Mouse (Mus musculus) forebrain, postnatal 0 days (tissue): Measurements from ENCODE around the gene Fam3c. TPM values are rescaled to one million over a fixed set of nuclear protein-coding genes. Genes with fewer than 3 reads are reported as not detected.

Experiments used
- ATAC-seq: fragments of 200-750 bp; cut with Nextera tagmentation; 2 replicates; pipeline ENCODE4 v1.8.0; 2017; ENCODE audit warnings: mild to moderate bottlenecking, moderate library complexity
- DNase-seq: peaks from one replicate; pipeline ENCODE4 v3.0.0-alpha.2; 2015
- H3K27ac ChIP-seq: fragments of 300-500 bp; sonication (generic); 2 replicates; pipeline ENCODE4 v1.5.1; 2014; ENCODE audit warnings: low read depth, mild to moderate bottlenecking, antibody characterized with exemption, low read length, moderate library complexity, mixed read lengths
- H3K27me3 ChIP-seq: fragments of 300-500 bp; sonication (generic); 2 replicates; pipeline ENCODE4 v1.6.1; 2014; ENCODE audit warnings: mild to moderate bottlenecking, low read length, mixed read lengths; ENCODE audit not compliant: insufficient read depth
- H3K36me3 ChIP-seq: fragments of 300-500 bp; sonication (generic); 2 replicates; pipeline ENCODE4 v1.6.1; 2014; ENCODE audit warnings: mild to moderate bottlenecking, moderate library complexity; ENCODE audit not compliant: insufficient read depth
- H3K4me1 ChIP-seq: fragments of 300-500 bp; sonication (generic); 2 replicates; pipeline ENCODE4 v1.6.1; 2014; ENCODE audit warnings: antibody characterized with exemption; ENCODE audit not compliant: insufficient read depth
- H3K4me2 ChIP-seq: fragments of 300-500 bp; sonication (generic); 2 replicates; pipeline ENCODE4 v1.6.1; 2014; ENCODE audit warnings: low read depth, mild to moderate bottlenecking, moderate library complexity
- H3K4me3 ChIP-seq: fragments of 300-500 bp; sonication (generic); 2 replicates; pipeline ENCODE4 v1.5.1; 2014; ENCODE audit warnings: low read depth, low read length, mixed read lengths
- H3K9ac ChIP-seq: fragments of 300-500 bp; sonication (generic); 2 replicates; pipeline ENCODE4 v1.6.1; 2014; ENCODE audit warnings: mild to moderate bottlenecking
- H3K9me3 ChIP-seq: fragments of 300-500 bp; sonication (generic); 2 replicates; pipeline ENCODE4 v1.6.1; 2016; ENCODE audit warnings: low read length
- CTCF ChIP-seq: sonication (generic); IDR thresholded peaks from 2 replicates; pipeline ENCODE4 v1.5.1; 2016; ENCODE audit warnings: antibody characterized with exemption, control low read depth, low read depth
- WGBS: fragments of 180-500 bp; shearing (Covaris S2); extraction: QIAGEN DNeasy Blood & Tissue Kit; methylation state at CpG from one replicate; pipeline ENCODE4 v1.1.7; 2014; 5-methylcytosine and 5-hydroxymethylcytosine counted together
- polyA plus RNA-seq: library from polyadenylated mRNA; unstranded; fragments of >200 nt; fragmentation: Nextera tagmentation; extraction: Ambion mirVana; gene quantifications from 2 replicates; pipeline ENCODE4 v1.2.1, GENCODE M21; 2015
- total RNA-seq: library from RNA; depleted of rRNA; stranded (reverse); fragments of >200 nt; gene quantifications from 2 replicates; pipeline ENCODE4 v1.2.3, GENCODE M21; 2014

Gene Fam3c
- total and polyA plus RNA-seq, 2 experiments from 2014 or later: 49.7 to 98.9 TPM

DNA sequence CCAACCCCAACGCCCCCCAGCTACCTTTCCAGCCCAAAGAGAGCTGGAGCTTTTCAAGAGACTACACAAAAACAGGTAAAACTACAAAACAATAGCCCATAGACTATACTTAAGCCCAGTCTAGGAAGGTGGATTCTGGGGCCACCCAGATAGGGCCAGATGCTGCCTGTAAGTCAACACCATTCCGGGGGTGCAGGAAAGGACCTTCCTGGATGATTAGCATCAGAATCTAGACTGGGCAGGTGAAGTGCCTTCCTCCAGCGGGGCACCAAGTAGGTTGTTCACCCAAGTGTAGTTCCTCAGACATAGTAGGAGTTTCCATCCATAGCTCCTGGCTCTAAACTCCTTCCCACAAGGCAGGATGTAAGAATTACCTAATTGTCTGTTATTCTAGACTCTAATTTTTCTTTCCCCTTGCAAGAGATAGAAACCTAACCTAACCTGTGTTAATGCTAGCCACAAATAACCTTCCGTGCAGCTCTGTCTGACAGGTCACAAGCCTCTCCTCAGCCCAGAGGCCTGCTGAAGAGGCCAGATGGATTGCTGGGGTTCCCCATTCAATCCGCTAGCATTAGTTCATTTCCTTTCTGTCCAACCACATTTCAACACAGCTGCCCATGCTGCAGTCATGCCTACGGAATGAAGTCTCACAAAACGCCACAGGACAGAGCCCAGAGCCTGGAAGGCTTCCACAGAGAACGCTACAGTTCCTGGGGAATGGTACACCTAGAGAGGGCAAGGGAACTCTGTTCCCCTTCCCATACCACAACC is 8.7 kb downstream of the Fam3c start:
- Histone ChIP-seq H3K27me3 (no peaks in the 10 kb centered on the region), H3K4me1 (no peaks in the 10 kb centered on the region), H3K36me3 (no peaks in the 10 kb centered on the region), H3K9ac (no peak overlapping the region), H3K9me3 (no peaks in the 10 kb centered on the region), H3K27ac (no peak overlapping the region), H3K4me2 (no peak overlapping the region), H3K4me3 (no peak overlapping the region)
- ATAC-seq (no peak), DNase-seq (no peak)
- TF ChIP-seq CTCF: no peak
- 79% methylated on average over 8 of the region's 8 CpGs for WGBS

DNA sequence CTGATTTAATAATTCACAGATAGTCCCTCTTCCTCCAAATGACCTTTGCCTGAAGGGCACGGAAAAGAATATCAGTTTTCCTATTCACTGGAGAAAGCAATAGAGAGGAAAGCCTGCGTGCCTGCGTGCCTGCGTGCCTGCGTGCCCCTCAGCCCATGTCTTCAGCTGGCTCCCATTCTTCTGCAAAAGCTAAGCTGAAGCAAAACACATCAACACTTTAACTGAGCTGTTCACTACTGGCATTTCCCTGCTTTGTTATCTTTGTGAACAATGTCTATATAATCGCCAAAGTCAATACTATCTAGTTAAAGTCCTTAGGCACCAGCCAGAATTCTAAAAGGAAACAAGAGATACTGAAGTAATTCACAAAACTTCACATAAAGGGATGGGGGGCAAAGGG is 11.6 kb downstream of the Fam3c start:
- no peak overlapping the region for H3K4me2 ChIP-seq
- H3K9ac ChIP-seq: no peak overlapping the region
- 51% methylated on average over 6 of the region's 6 CpGs for WGBS
- TF ChIP-seq CTCF: no peak
- ATAC-seq (no peak), DNase-seq (no peak)
- H3K27ac ChIP-seq: no peak overlapping the region; the same call in 1 of the 2 replicates
- H3K4me3 ChIP-seq: no peak overlapping the region
- H3K9me3 ChIP-seq: no peaks in the 10 kb centered on the region
- 0 out of 2 replicates have a peak, but pooled peaks cover 4% of the 10 kb centered on the region for H3K36me3 ChIP-seq
- H3K4me1 ChIP-seq: no peaks in the 10 kb centered on the region
- no peaks in the 10 kb centered on the region for H3K27me3 ChIP-seq

DNA sequence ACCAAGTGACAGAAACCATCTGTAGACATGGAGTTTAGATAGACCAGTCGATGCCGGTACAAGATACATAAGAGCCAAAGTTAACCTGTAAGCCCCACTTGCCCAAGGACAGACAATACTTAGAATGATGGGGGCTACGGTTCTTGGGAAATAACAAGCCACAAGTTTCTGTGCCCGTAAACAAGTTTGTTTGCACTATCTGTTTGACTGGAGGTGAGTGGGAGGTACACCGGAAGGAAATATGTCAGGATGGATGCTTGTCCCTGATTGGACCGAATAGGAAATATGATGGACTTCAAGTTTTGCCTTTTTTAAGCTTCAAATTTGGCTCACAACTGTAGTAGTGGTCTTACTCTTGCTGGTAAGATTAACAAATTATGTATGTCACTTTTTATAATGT is 12.3 kb downstream of the Fam3c start:
- no peak for DNase-seq
- no peak overlapping the region for H3K4me3 ChIP-seq
- H3K4me1 ChIP-seq: no peaks in the 10 kb centered on the region
- 96% methylated on average over 6 of the region's 6 CpGs for WGBS
- H3K27ac ChIP-seq: no peak overlapping the region
- H3K9ac ChIP-seq: no peak overlapping the region
- no peaks in the 10 kb centered on the region for H3K27me3 ChIP-seq
- ATAC-seq: no peak
- TF ChIP-seq CTCF: no peak
- no peak overlapping the region for H3K4me2 ChIP-seq
- H3K9me3 ChIP-seq: 0 out of 2 replicates have a peak, but pooled peaks cover 1% of the 10 kb centered on the region
- 0 out of 2 replicates have a peak, but pooled peaks cover 4% of the 10 kb centered on the region for H3K36me3 ChIP-seq

DNA sequence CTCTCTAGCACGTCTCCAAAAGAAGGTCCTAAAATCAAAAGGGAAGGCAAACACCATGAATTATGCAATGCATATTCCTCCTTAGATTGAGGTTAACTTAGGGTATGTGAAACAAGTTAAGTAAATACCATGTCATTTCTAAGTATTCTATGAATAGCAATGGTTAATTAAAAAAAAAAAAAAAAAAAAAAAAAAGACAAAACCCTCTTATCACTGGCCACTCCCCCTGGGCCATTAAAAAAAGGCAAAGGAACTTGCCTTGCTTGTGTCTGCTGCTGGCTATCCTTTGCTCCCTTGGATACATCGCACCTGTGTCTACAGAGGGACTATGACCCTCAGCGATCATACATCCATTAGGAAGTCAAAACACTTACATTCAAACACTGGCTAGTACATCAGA is 12.8 kb downstream of the Fam3c start:
- no peak for TF ChIP-seq CTCF
- WGBS: 94% methylated on average over 3 of the region's 3 CpGs
- Histone ChIP-seq H3K4me2 (no peak overlapping the region), H3K4me3 (no peak overlapping the region), H3K36me3 (0 out of 2 replicates have a peak, but pooled peaks cover 4% of the 10 kb centered on the region), H3K9ac (no peak overlapping the region), H3K9me3 (0 out of 2 replicates have a peak, but pooled peaks cover 3% of the 10 kb centered on the region), H3K27me3 (no peaks in the 10 kb centered on the region), H3K4me1 (no peaks in the 10 kb centered on the region), H3K27ac (no peak overlapping the region)
- ATAC-seq (no peak), DNase-seq (no peak)

DNA sequence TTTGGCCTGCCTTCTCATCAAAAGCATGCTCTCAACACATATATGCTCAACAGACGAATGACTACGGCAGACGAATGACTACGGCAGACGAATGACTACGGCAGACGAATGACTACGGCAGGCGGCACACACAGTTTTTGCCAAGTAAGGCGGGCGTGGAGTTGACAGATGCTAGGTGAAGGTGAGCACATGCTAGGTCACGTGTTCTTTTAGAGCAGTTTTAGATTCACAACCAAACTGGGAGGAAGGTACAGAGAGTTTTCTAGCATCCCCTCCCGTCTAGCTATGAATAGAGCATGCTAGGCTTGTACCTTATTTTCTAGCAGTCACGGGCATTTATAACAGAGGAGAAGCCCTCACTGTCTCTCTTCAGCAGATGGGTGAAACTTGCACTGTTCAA is 15.3 kb downstream of the Fam3c start:
- Histone ChIP-seq H3K9me3 (0 out of 2 replicates have a peak, but pooled peaks cover 3% of the 10 kb centered on the region), H3K4me1 (no peaks in the 10 kb centered on the region), H3K27ac (no peak overlapping the region), H3K27me3 (no peaks in the 10 kb centered on the region), H3K4me3 (no peak overlapping the region), H3K4me2 (no peak overlapping the region), H3K9ac (no peak overlapping the region), H3K36me3 (0 out of 2 replicates have a peak, but pooled peaks cover 4% of the 10 kb centered on the region)
- WGBS: 94% methylated on average over 14 of the region's 14 CpGs
- DNase-seq: no peak
- no peak for TF ChIP-seq CTCF
- ATAC-seq: no peak

DNA sequence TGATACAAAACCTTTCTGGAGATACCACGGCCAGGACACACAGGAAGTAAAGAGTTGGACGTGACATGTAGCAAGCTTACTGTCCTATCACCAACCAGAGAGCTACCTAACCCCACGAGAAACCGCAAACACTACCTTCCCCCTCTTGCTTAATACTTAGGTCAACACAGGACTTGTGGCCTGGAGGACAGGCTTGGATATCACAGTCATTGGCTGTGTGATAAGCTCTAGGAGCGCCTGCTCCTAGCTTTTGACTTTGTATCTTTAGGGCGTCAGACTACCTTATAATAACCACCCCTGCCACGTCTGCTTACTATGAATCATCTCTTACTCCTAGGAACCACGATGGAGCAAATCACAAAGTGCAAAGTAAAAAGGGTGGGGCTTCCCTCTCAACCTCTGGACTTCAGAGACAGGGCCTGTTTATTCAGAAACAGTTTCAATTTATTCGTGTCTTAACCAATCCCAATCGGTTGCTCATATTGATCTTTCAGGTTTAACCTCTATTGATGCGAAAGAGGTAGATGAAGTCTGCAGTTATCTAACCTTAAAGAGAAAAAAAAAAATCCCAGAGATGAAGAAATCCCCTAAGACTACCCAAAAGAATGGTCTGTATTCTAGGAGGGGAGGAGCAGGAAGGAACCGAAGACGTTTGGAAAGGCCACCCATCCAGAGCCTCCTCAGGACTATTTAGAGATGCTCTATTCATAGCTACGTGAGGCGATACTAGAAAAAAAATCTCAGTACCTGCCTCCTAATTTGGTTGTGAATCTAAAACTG is 16.1 kb downstream of the Fam3c start:
- DNase-seq: no peak
- H3K27me3 ChIP-seq: no peaks in the 10 kb centered on the region
- H3K9me3 ChIP-seq: 0 out of 2 replicates have a peak, but pooled peaks cover 3% of the 10 kb centered on the region
- TF ChIP-seq CTCF: no peak
- H3K4me2 ChIP-seq: no peak overlapping the region
- H3K36me3 ChIP-seq: 0 out of 2 replicates have a peak, but pooled peaks cover 4% of the 10 kb centered on the region
- no peak overlapping the region for H3K27ac ChIP-seq
- no peak for ATAC-seq
- 96% methylated on average over 15 of the region's 15 CpGs for WGBS
- H3K9ac ChIP-seq: no peak overlapping the region
- no peaks in the 10 kb centered on the region for H3K4me1 ChIP-seq
- no peak overlapping the region for H3K4me3 ChIP-seq

DNA sequence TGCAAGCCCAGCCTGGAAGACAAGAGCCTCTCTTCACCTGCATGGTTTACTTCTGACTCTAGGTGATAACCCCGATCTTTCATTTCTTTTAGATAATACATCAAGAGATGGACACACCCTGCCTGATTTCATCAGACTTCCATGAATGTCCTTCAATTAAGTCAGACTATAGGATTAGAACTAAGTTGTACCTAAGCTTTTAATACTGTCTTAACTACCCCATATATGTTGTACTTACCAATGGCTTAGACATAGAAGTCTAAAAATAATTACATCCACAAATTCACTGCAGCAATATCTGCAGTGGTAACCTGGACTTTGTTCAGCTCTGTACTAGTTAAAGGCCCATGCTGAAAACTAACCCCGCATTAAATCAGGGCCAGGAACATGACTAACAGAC is 23.5 kb downstream of the Fam3c start:
- Histone ChIP-seq H3K4me1 (no peaks in the 10 kb centered on the region), H3K36me3 (0 out of 2 replicates have a peak, but pooled peaks cover 3% of the 10 kb centered on the region), H3K27me3 (no peaks in the 10 kb centered on the region), H3K4me2 (no peak overlapping the region), H3K9me3 (no peaks in the 10 kb centered on the region), H3K27ac (no peak overlapping the region), H3K9ac (no peak overlapping the region), H3K4me3 (no peak overlapping the region)
- 95% methylated on average over 2 of the region's 2 CpGs for WGBS
- TF ChIP-seq CTCF: no peak
- ATAC-seq: no peak
- DNase-seq: no peak
